Mouse (Mus musculus) spleen, adult 2 months (tissue): Measurements from ENCODE around the gene Chchd3.

Experiments used
- CTCF ChIP-seq: fragments of 200-500 bp; IDR thresholded peaks from 2 replicates; pipeline ENCODE4 v1.5.1; 2011; ENCODE audit warnings: mild to moderate bottlenecking, inconsistent platforms; ENCODE audit not compliant: insufficient read depth, insufficient read length, insufficient replicate concordance; ENCODE audit errors: extremely low read depth
- POLR2A ChIP-seq: fragments of 200-500 bp; IDR thresholded peaks from 2 replicates; pipeline ENCODE4 v1.6.1; 2011; ENCODE audit warnings: low read depth, low read length, inconsistent platforms

GRCm38 (mm10) chr6:32780602-32781001 lies 279.5 kb downstream of the Chchd3 start:
- TF ChIP-seq CTCF (no peak), POLR2A (no peak)
